Mouse (Mus musculus): ENCODE measurements around the gene Selenoh.

Selenoh gene

GRCm38 (mm10) chr2:84623428-84624119, 47.0 kb downstream of the Selenoh start:
- POLR2A ChIA-PET = interaction anchor here in 3 of 4 experiments (0.6 to 7.7 kb wide), 23 partner anchors 8 to 215 kb away, joined by 3 to 68 read pairs (median 4); partner anchors contain the start of genes Ctnnd1 (in 2 of the 3), Gm19426 (in 1 of the 3), Selenoh (in 1 of the 3) and Slc43a1 (in 1 of the 3)
- CTCF ChIA-PET = interaction anchor here in 2 of 4 experiments (0.6 to 1.2 kb wide), 2 partner anchors 34 to 37 kb away, joined by 4 read pairs; no protein-coding TSS in a partner anchor

GRCm38 (mm10) chr2:84622668-84623067, 47.9 kb downstream of the Selenoh start:
- POLR2A ChIA-PET = interaction anchor here (0.7 to 7.7 kb wide), 19 partner anchors 9 to 216 kb away, joined by 3 to 68 read pairs (median 4); partner anchors contain the start of genes Ctnnd1 (in 3 of the 4), Selenoh (in 2 of the 4), Gm19426 (in 1 of the 4) and Slc43a1 (in 1 of the 4)
- CTCF ChIA-PET = interaction anchor here in 2 of 4 experiments (0.6 to 1.2 kb wide), 2 partner anchors 16 to 38 kb away, joined by 3 to 4 read pairs; no protein-coding TSS in a partner anchor

GRCm38 (mm10) chr2:84619646-84620340, 50.8 kb downstream of the Selenoh start:
- CTCF ChIA-PET = interaction anchor here in 1 of 4 experiments (1.1 kb wide), 1 partner anchor 41 kb away, joined by 3 read pairs; no protein-coding TSS in a partner anchor

More at GRCm38 (mm10) chr2:84619646-84620340, 50.8 kb downstream of the Selenoh start:
- POLR2A ChIA-PET = interaction anchor here in 2 of 4 experiments (0.7 to 7.7 kb wide), 9 partner anchors 9 to 40 kb away, joined by 3 to 68 read pairs (median 4); partner anchors contain the start of gene Ctnnd1 (in 2 of the 2)
